Mouse (Mus musculus): ENCODE measurements around the gene Apex2.

The Apex2 gene

GRCm38 (mm10) chrX:150589696-150590095 lies at the start of gene Apex2:
Gene Apex2 (minus strand): TSS chrX:150589868.
- DNase-seq (ENCODE audit: low read depth, low spot score), result no peak

GRCm38 (mm10) chrX:150636421-150636820 lies 46.8 kb upstream of the Apex2 start:
- no peak for DNase-seq (ENCODE audit: low read depth, low spot score)

- DNase-seq (ENCODE audit: low read depth, low spot score), result no peak
Measured at GRCm38 (mm10) chrX:150598882-150599281, 9.2 kb upstream of the Apex2 start.

GRCm38 (mm10) chrX:150595016-150595760 lies 5.5 kb upstream of the Apex2 start:
- no peak for DNase-seq (ENCODE audit: low read depth, low spot score)

- DNase-seq (ENCODE audit: low read depth, low spot score), result no peak
Measured at GRCm38 (mm10) chrX:150594176-150594575, 4.5 kb upstream of the Apex2 start.

GRCm38 (mm10) chrX:150593266-150594035 lies 3.8 kb upstream of the Apex2 start:
- DNase-seq (ENCODE audit: low read depth, low spot score), result no peak

- peak; percentile 78 for DNase-seq (ENCODE audit: low read depth, low spot score)
Measured at GRCm38 (mm10) chrX:150588023-150588764, 1.5 kb downstream of the Apex2 start, which contains the start of gene Pfkfb1. Gene Pfkfb1 (plus strand): TSS chrX:150588229.

- DNase-seq (ENCODE audit: low read depth, low spot score), result no peak
Measured at GRCm38 (mm10) chrX:150585116-150585515, 4.6 kb downstream of the Apex2 start.

GRCm38 (mm10) chrX:150581921-150582320 lies 7.7 kb downstream of the Apex2 start:
- no peak for DNase-seq (ENCODE audit: low read depth, low spot score)

- no peak for DNase-seq (ENCODE audit: low read depth, low spot score)
Measured at GRCm38 (mm10) chrX:150564644-150565357, 24.9 kb downstream of the Apex2 start.

- no peak for DNase-seq (ENCODE audit: low read depth, low spot score)
Measured at GRCm38 (mm10) chrX:150554032-150554431, 35.6 kb downstream of the Apex2 start.

GRCm38 (mm10) chrX:150551986-150552385 lies 37.7 kb downstream of the Apex2 start:
- DNase-seq (ENCODE audit: low read depth, low spot score), result no peak

- no peak for DNase-seq (ENCODE audit: low read depth, low spot score)
Measured at GRCm38 (mm10) chrX:150549639-150550038, 40.0 kb downstream of the Apex2 start.

GRCm38 (mm10) chrX:150547239-150547638 lies 42.4 kb downstream of the Apex2 start, which contains the start of gene Alas2:
Gene Alas2 (plus strand): TSS chrX:150547375.
- DNase-seq (ENCODE audit: low read depth, low spot score), result no peak

- no peak for DNase-seq (ENCODE audit: low read depth, low spot score)
Measured at GRCm38 (mm10) chrX:150541684-150542083, 48.0 kb downstream of the Apex2 start.

- no peak for DNase-seq (ENCODE audit: low read depth, low spot score)
Measured at GRCm38 (mm10) chrX:150540111-150540510, 49.6 kb downstream of the Apex2 start.

GRCm38 (mm10) chrX:150516477-150516876 lies 73.2 kb downstream of the Apex2 start:
- no peak for DNase-seq (ENCODE audit: low read depth, low spot score)

- no peak for DNase-seq (ENCODE audit: low read depth, low spot score)
Measured at GRCm38 (mm10) chrX:150516015-150516414, 73.7 kb downstream of the Apex2 start.

- no peak for DNase-seq (ENCODE audit: low read depth, low spot score)
Measured at GRCm38 (mm10) chrX:150514127-150514526, 75.5 kb downstream of the Apex2 start.

GRCm38 (mm10) chrX:150511274-150511673 lies 78.4 kb downstream of the Apex2 start:
- DNase-seq (ENCODE audit: low read depth, low spot score), result peak; percentile 43

GRCm38 (mm10) chrX:150510631-150511030 lies 79.0 kb downstream of the Apex2 start:
- peak; percentile 61 for DNase-seq (ENCODE audit: low read depth, low spot score)
